Mouse (Mus musculus): ENCODE data around the gene Abr. TPM values are rescaled to one million over a fixed set of nuclear protein-coding genes. Genes with fewer than 3 reads are reported as not detected.

The Abr gene
- polyA plus RNA-seq, 1 experiment, result 8.5 TPM

GRCm38 (mm10) chr11:76598757-76599156 lies 23.4 kb downstream of the Abr start:
- peaks cover 53% of the 10 kb centered on the region for H3K27me3 ChIP-seq (replicated peaks)

DNA sequence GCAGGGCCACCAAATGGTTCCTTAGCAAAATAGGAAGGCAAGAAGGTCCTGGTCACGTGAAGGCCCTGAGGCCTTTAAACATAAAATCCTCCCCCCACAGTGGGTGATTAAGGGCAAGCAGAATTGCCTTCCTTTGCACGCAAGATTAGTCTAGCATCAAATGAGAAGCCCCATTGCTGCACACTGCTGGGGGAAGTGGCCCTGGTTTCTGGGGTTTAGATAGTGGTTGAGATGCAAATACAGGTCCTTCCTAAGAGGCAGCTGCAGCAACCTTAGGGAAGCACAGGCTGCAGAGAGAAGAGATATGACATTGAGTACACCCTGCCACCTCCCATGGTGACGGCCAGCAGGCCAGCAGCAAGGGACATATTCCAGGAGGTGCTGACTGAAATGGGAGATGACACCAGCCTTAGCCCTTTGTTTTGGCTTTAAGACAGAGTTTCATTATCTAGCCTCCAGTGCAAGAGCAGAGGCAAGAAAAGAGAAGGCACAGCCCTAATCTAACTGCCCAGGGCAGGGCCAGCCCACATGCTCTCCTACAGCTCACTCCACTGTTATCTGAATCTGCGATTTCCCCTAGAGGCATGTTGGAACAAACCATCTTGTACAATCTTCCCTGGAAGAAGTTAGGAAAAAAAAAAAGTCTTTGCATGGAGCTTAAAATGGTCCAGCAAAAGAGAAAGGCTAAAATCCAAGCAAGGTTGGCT lies 28.3 kb downstream of the Abr start:
- H3K4me1 ChIP-seq, result peaks cover 46% of the 10 kb centered on the region
- TF ChIP-seq GATA1 (IDR thresholded peaks at IDR 0.05; ENCODE audit: borderline replicate concordance, low read length), result no peak
- peaks cover 34% of the 10 kb centered on the region for H3K27me3 ChIP-seq (replicated peaks)
- no peaks in the 10 kb centered on the region for H3K9me3 ChIP-seq
- H3K36me3 ChIP-seq (replicated peaks; ENCODE audit: low read length), result no peaks in the 10 kb centered on the region
- H3K4me3 ChIP-seq (replicated peaks), result peak overlapping the region; percentile 68

More at GRCm38 (mm10) chr11:76598757-76599156, 23.4 kb downstream of the Abr start:
- Histone ChIP-seq H3K9me3 (no peaks in the 10 kb centered on the region), H3K4me3 (replicated peaks) (no peak overlapping the region), H3K4me1 (peaks cover 17% of the 10 kb centered on the region), H3K36me3 (replicated peaks; ENCODE audit: low read length) (no peaks in the 10 kb centered on the region)
- no peak for TF ChIP-seq FLI1 (IDR thresholded peaks at IDR 0.05; ENCODE audit: low read length)
- no peak for TF ChIP-seq GATA1 (IDR thresholded peaks at IDR 0.05; ENCODE audit: borderline replicate concordance, low read length)

- Histone ChIP-seq H3K4me1 (peaks cover 69% of the 10 kb centered on the region), H3K9me3 (peaks cover 2% of the 10 kb centered on the region), H3K36me3 (replicated peaks; ENCODE audit: low read length) (no peaks in the 10 kb centered on the region), H3K4me3 (replicated peaks) (peak overlapping the region; percentile 59), H3K27me3 (replicated peaks) (peaks cover 17% of the 10 kb centered on the region)
- TF ChIP-seq FLI1 (IDR thresholded peaks at IDR 0.05; ENCODE audit: low read length) (no peak), GATA1 (IDR thresholded peaks at IDR 0.05; ENCODE audit: borderline replicate concordance, low read length) (no peak)
Measured at GRCm38 (mm10) chr11:76589746-76590145, 32.4 kb downstream of the Abr start.

DNA sequence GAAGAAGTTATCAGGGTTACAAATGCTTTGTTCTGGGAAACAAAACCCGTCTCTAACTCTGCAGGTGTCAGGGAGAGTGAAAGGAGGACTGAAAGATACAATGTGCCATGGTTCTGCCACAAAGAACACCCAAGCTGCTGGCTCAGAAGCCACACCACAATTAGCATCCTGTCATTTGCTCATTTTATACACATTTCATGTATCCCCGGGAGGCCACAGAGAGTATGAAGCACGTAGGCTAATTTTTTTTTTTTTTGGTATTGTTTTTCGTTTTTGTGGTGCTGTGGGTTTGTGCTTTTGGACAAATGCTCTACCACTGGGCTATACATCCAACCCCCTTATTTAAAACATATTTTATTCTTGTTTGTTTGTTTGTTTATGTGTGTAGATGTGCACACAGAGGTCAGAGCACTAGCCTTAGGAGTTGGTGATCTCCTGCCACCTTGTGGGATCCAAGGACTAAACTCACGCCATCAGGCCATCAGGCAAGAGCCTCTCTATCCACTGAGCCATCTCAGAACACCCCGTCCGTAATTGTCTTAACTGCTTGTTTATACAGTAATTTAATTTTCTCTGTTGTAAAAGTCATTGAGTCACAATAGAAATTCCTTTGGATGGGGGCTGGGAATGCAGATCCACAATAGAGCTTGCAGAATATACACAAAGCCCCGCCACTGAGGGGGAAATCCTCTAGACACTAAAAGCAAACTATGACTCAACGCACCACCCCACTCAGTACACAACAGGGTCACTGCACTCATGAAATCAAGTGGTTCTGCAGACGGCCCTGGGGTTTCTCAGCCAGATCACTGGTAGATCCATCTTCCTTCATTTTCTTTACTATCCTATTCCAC lies 33.3 kb downstream of the Abr start:
- H3K27me3 ChIP-seq (replicated peaks), result peaks cover 23% of the 10 kb centered on the region
- TF ChIP-seq GATA1 (IDR thresholded peaks at IDR 0.05; ENCODE audit: borderline replicate concordance, low read length) (no peak), FLI1 (IDR thresholded peaks at IDR 0.05; ENCODE audit: low read length) (no peak)
- H3K4me3 ChIP-seq (replicated peaks), result no peak overlapping the region
- peaks cover 9% of the 10 kb centered on the region for H3K9me3 ChIP-seq
- peaks cover 61% of the 10 kb centered on the region for H3K4me1 ChIP-seq
- H3K36me3 ChIP-seq (replicated peaks; ENCODE audit: low read length), result no peaks in the 10 kb centered on the region

DNA sequence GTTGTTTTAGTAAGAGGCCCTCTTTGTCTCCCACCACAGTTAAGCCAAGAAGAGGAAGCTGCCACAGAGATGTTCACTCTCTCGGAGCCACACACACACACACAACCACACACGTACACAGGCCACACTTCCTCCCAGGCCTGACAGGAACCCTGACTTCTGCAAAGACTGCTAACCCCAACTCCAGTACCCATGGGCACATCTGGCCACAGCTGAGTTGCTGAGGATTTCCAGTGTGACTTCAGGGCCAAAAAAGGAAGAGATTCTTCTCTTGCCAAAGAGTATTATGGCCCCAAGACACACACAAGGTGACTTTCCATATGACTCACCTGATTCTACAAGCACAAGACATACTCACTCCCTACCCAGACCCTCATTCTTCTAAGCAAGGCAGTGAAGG lies 34.1 kb downstream of the Abr start:
- Histone ChIP-seq H3K27me3 (replicated peaks) (peaks cover 29% of the 10 kb centered on the region), H3K36me3 (replicated peaks; ENCODE audit: low read length) (no peaks in the 10 kb centered on the region), H3K9me3 (peaks cover 13% of the 10 kb centered on the region), H3K4me3 (replicated peaks) (no peak overlapping the region), H3K4me1 (peaks cover 53% of the 10 kb centered on the region)
- no peak for TF ChIP-seq FLI1 (IDR thresholded peaks at IDR 0.05; ENCODE audit: low read length)
- TF ChIP-seq GATA1 (IDR thresholded peaks at IDR 0.05; ENCODE audit: borderline replicate concordance, low read length), result no peak

DNA sequence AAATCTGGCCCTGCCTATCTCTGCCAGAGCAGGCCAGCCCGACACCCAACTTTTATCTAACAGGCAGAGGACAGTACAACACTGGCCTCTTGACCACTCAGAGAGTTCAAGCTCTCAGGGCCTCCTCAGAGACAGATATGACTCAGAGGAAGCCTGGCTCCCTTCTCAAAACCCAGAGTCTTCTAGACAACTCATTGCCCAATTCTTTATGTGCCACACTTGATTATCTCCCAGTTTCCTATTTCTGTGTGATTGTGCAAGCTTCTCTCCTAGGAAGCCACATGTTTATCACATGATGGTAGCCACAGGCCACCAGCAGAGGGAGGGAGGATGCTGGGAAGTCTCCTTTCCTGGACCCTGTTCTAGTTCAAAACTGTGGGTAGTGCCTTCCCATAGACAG lies 34.8 kb downstream of the Abr start:
- H3K27me3 ChIP-seq (replicated peaks), result peaks cover 31% of the 10 kb centered on the region
- H3K9me3 ChIP-seq, result peaks cover 13% of the 10 kb centered on the region
- peaks cover 47% of the 10 kb centered on the region for H3K4me1 ChIP-seq
- H3K36me3 ChIP-seq (replicated peaks; ENCODE audit: low read length), result no peaks in the 10 kb centered on the region
- peak overlapping the region; percentile 76 for H3K4me3 ChIP-seq (replicated peaks)
- no peak for TF ChIP-seq GATA1 (IDR thresholded peaks at IDR 0.05; ENCODE audit: borderline replicate concordance, low read length)
- TF ChIP-seq FLI1 (IDR thresholded peaks at IDR 0.05; ENCODE audit: low read length), result no peak

DNA sequence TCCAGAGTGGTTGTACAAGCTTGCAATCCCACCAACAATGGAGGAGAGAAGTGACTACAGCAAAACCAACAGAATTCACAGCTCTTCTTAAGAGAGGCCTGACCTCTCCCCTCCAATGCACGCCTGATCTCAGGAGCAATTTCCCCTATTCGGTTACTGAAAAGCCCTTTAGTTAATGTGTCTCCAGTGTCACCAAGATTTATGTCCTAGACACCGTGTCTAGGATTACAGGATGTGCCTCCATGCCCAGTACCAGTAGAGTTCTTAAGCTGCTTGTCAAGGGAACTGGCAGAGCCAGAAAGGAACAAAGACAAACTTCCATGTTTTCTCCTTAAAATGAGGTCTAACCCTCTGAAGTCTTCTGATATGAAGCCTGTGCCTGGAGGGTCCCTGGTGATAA lies 36.0 kb downstream of the Abr start:
- no peak overlapping the region for H3K4me3 ChIP-seq (replicated peaks)
- TF ChIP-seq GATA1 (IDR thresholded peaks at IDR 0.05; ENCODE audit: borderline replicate concordance, low read length) (no peak), FLI1 (IDR thresholded peaks at IDR 0.05; ENCODE audit: low read length) (no peak)
- peaks cover 47% of the 10 kb centered on the region for H3K4me1 ChIP-seq
- peaks cover 42% of the 10 kb centered on the region for H3K27me3 ChIP-seq (replicated peaks)
- H3K36me3 ChIP-seq (replicated peaks; ENCODE audit: low read length), result no peaks in the 10 kb centered on the region
- H3K9me3 ChIP-seq, result peaks cover 13% of the 10 kb centered on the region

GRCm38 (mm10) chr11:76577588-76578257 lies 44.4 kb downstream of the Abr start:
- peaks cover 12% of the 10 kb centered on the region for H3K9me3 ChIP-seq
- TF ChIP-seq GATA1 (IDR thresholded peaks at IDR 0.05; ENCODE audit: borderline replicate concordance, low read length) (no peak), FLI1 (IDR thresholded peaks at IDR 0.05; ENCODE audit: low read length) (no peak)
- no peaks in the 10 kb centered on the region for H3K36me3 ChIP-seq (replicated peaks; ENCODE audit: low read length)
- no peak overlapping the region for H3K4me3 ChIP-seq (replicated peaks)
- H3K27me3 ChIP-seq (replicated peaks), result peaks cover 74% of the 10 kb centered on the region
- H3K4me1 ChIP-seq, result peaks cover 2% of the 10 kb centered on the region

DNA sequence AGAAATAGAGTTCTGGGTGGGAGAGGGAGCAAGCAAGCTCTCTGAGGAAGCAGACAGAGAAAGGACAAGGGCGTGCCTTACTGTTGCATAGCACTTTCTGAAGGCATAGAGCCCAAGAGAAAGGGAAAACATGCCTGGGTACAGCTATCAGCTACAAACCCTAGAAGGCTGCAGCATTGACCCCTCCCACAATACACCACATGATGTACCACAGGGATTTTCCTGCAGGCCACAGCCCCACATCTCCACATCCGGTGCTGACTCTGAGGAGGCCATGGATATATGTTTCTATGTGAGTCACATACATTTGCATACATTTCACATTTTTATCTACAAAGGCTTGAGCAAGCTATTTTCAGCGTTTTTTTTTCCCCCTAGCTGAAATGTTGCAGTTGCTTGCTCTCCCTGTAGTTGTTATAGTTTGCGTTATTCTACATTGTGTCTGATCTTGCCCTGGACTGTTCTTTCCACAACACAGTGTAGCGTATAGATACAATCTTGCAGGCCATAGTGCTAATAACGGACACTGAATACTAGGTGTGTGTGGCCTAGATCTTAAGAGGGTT lies 49.2 kb downstream of the Abr start:
- Histone ChIP-seq H3K4me3 (replicated peaks) (no peak overlapping the region), H3K27me3 (replicated peaks) (peaks cover 92% of the 10 kb centered on the region), H3K9me3 (peaks cover 12% of the 10 kb centered on the region), H3K4me1 (peaks cover 22% of the 10 kb centered on the region), H3K36me3 (replicated peaks; ENCODE audit: low read length) (no peaks in the 10 kb centered on the region)
- TF ChIP-seq FLI1 (IDR thresholded peaks at IDR 0.05; ENCODE audit: low read length) (no peak), GATA1 (IDR thresholded peaks at IDR 0.05; ENCODE audit: borderline replicate concordance, low read length) (no peak)

Data from megakaryocyte, embryonic 14.5 days (primary cell).